Mouse (Mus musculus): ENCODE measurements around the gene Olfr1029. TPM values are rescaled to one million over a fixed set of nuclear protein-coding genes. Genes with fewer than 3 reads are reported as not detected.

Olfr1029 gene
- polyA plus RNA-seq, 1 experiment from 2014 or later: not detected

Other genes with a start within 250 kb of the Olfr1029 start
- not detected in 2 replicates for gene Olfr1012, start 211.1 kb upstream of the Olfr1029 start, polyA plus RNA-seq (2014; fragmentation: Nextera tagmentation; extraction: Ambion mirVana)
- not detected in 2 replicates for gene Olfr1013, start 206.8 kb upstream of the Olfr1029 start, polyA plus RNA-seq (2014; fragmentation: Nextera tagmentation; extraction: Ambion mirVana)
- gene Olfr1014, start 201.2 kb upstream of the Olfr1029 start, polyA plus RNA-seq (2014; fragmentation: Nextera tagmentation; extraction: Ambion mirVana): not detected in 2 replicates
- gene Olfr1015, start 191.9 kb upstream of the Olfr1029 start, polyA plus RNA-seq (2014; fragmentation: Nextera tagmentation; extraction: Ambion mirVana): not detected in 2 replicates
- gene Olfr1016, start 171.4 kb upstream of the Olfr1029 start, polyA plus RNA-seq (2014; fragmentation: Nextera tagmentation; extraction: Ambion mirVana): not detected in 2 replicates
- gene Olfr1018, start 155.4 kb upstream of the Olfr1029 start, polyA plus RNA-seq (2014; fragmentation: Nextera tagmentation; extraction: Ambion mirVana): not detected in 2 replicates
- gene Olfr1019, start 128.4 kb upstream of the Olfr1029 start, polyA plus RNA-seq (2014; fragmentation: Nextera tagmentation; extraction: Ambion mirVana): not detected in 2 replicates
- not detected in 2 replicates for gene Olfr1020, start 126.9 kb upstream of the Olfr1029 start, polyA plus RNA-seq (2014; fragmentation: Nextera tagmentation; extraction: Ambion mirVana)
- gene Olfr1022, start 105.3 kb upstream of the Olfr1029 start, polyA plus RNA-seq (2014; fragmentation: Nextera tagmentation; extraction: Ambion mirVana): not detected in 2 replicates
- gene Olfr1023, start 88.3 kb upstream of the Olfr1029 start, polyA plus RNA-seq (2014; fragmentation: Nextera tagmentation; extraction: Ambion mirVana): not detected in 2 replicates
- not detected in 2 replicates for gene Olfr1024, start 68.8 kb upstream of the Olfr1029 start, polyA plus RNA-seq (2014; fragmentation: Nextera tagmentation; extraction: Ambion mirVana)
- not detected in 2 replicates for gene Olfr1025-ps1, start 58.7 kb upstream of the Olfr1029 start, polyA plus RNA-seq (2014; fragmentation: Nextera tagmentation; extraction: Ambion mirVana)
- not detected in 2 replicates for gene Olfr1026, start 52.3 kb upstream of the Olfr1029 start, polyA plus RNA-seq (2014; fragmentation: Nextera tagmentation; extraction: Ambion mirVana)
- not detected in 2 replicates for gene Olfr1028, start 23.5 kb upstream of the Olfr1029 start, polyA plus RNA-seq (2014; fragmentation: Nextera tagmentation; extraction: Ambion mirVana)
- not detected in 2 replicates for gene Olfr1030, start 5.4 kb downstream of the Olfr1029 start, polyA plus RNA-seq (2014; fragmentation: Nextera tagmentation; extraction: Ambion mirVana)
- gene Olfr1031, start 16.4 kb downstream of the Olfr1029 start, polyA plus RNA-seq (2014; fragmentation: Nextera tagmentation; extraction: Ambion mirVana): not detected in 2 replicates
- not detected in 2 replicates for gene Olfr1032, start 31.6 kb downstream of the Olfr1029 start, polyA plus RNA-seq (2014; fragmentation: Nextera tagmentation; extraction: Ambion mirVana)
- gene Olfr1033, start 46.7 kb downstream of the Olfr1029 start, polyA plus RNA-seq (2014; fragmentation: Nextera tagmentation; extraction: Ambion mirVana): not detected in 2 replicates
- gene Olfr1034, start 72.0 kb downstream of the Olfr1029 start, polyA plus RNA-seq (2014; fragmentation: Nextera tagmentation; extraction: Ambion mirVana): not detected in 2 replicates
- gene Olfr1036, start 100.1 kb downstream of the Olfr1029 start, polyA plus RNA-seq (2014; fragmentation: Nextera tagmentation; extraction: Ambion mirVana): not detected in 2 replicates
- gene Olfr1037, start 113.5 kb downstream of the Olfr1029 start, polyA plus RNA-seq (2014; fragmentation: Nextera tagmentation; extraction: Ambion mirVana): not detected in 2 replicates
- not detected in 2 replicates for gene Olfr1039, start 162.0 kb downstream of the Olfr1029 start, polyA plus RNA-seq (2014; fragmentation: Nextera tagmentation; extraction: Ambion mirVana)
- not detected in 2 replicates for gene Olfr1040, start 172.8 kb downstream of the Olfr1029 start, polyA plus RNA-seq (2014; fragmentation: Nextera tagmentation; extraction: Ambion mirVana)
- not detected in 2 replicates for gene Olfr1042, start 187.9 kb downstream of the Olfr1029 start, polyA plus RNA-seq (2014; fragmentation: Nextera tagmentation; extraction: Ambion mirVana)
- gene Olfr1043, start 193.6 kb downstream of the Olfr1029 start, polyA plus RNA-seq (2014; fragmentation: Nextera tagmentation; extraction: Ambion mirVana): not detected in 2 replicates
- not detected in 2 replicates for gene Olfr1044, start 203.9 kb downstream of the Olfr1029 start, polyA plus RNA-seq (2014; fragmentation: Nextera tagmentation; extraction: Ambion mirVana)
- gene Olfr52, start 211.8 kb downstream of the Olfr1029 start, polyA plus RNA-seq (2014; fragmentation: Nextera tagmentation; extraction: Ambion mirVana): not detected in 2 replicates
- not detected in 2 replicates for gene Olfr1045, start 229.1 kb downstream of the Olfr1029 start, polyA plus RNA-seq (2014; fragmentation: Nextera tagmentation; extraction: Ambion mirVana)
- gene Olfr1046, start 245.4 kb downstream of the Olfr1029 start, polyA plus RNA-seq (2014; fragmentation: Nextera tagmentation; extraction: Ambion mirVana): not detected in 2 replicates

Data from limb, embryonic 11.5 days (tissue).